Mouse (Mus musculus) embryonic facial prominence, embryonic 11.5 days (tissue): Measurements from ENCODE around the gene Slc22a13. TPM values are rescaled to one million over a fixed set of nuclear protein-coding genes. Genes with fewer than 3 reads are reported as not detected.
"Not testable (repeated sequence)": the region's sequence is repeated elsewhere in the genome, so short reads cannot be mapped to it uniquely, and the experiment has no call there.

Experiments
- ATAC-seq: fragments of 200-750 bp; cut with Nextera tagmentation; replicated peaks from 2 replicates; pipeline ENCODE4 v1.8.0; 2017; ENCODE audit warnings: low read depth; ENCODE audit not compliant: insufficient number of reproducible peaks, low FRiP score, low TSS enrichment
- DNase-seq: peaks from one replicate; pipeline ENCODE4 v3.0.0-alpha.2; 2015; ENCODE audit warnings: low spot score
- H3K27ac ChIP-seq: fragments of 300-500 bp; sonication (generic); replicated peaks from 2 replicates; pipeline ENCODE4 v1.5.1; 2014; ENCODE audit warnings: mild to moderate bottlenecking, low read depth, low read length, control low read depth
- H3K27me3 ChIP-seq: fragments of 300-500 bp; sonication (generic); 2 replicates; pipeline ENCODE4 v1.6.1; 2014; ENCODE audit warnings: mild to moderate bottlenecking, low read length, moderate library complexity, mixed read lengths; ENCODE audit not compliant: control insufficient read depth, insufficient read depth
- H3K36me3 ChIP-seq: fragments of 300-500 bp; sonication (generic); replicated peaks from 2 replicates; pipeline ENCODE4 v1.6.1; 2014; ENCODE audit warnings: low read depth, mild to moderate bottlenecking, low read length, moderate library complexity, mixed read lengths; ENCODE audit not compliant: control insufficient read depth, insufficient read depth
- H3K4me1 ChIP-seq: fragments of 300-500 bp; sonication (generic); 2 replicates; pipeline ENCODE4 v1.6.1; 2014; ENCODE audit warnings: low read length, mixed read lengths; ENCODE audit not compliant: control insufficient read depth, insufficient read depth
- H3K4me2 ChIP-seq: fragments of 300-500 bp; sonication (generic); 2 replicates; pipeline ENCODE4 v1.6.1; 2014; ENCODE audit warnings: low read depth, mild to moderate bottlenecking, control low read depth, low read length, moderate library complexity
- H3K4me3 ChIP-seq: fragments of 300-500 bp; sonication (generic); 2 replicates; pipeline ENCODE4 v1.5.1; 2014; ENCODE audit warnings: low read depth, low read length, control low read depth
- H3K9ac ChIP-seq: fragments of 300-500 bp; sonication (generic); replicated peaks from 2 replicates; pipeline ENCODE4 v1.6.1; 2014; ENCODE audit warnings: mild to moderate bottlenecking, control low read depth, low read length
- H3K9me3 ChIP-seq: fragments of 300-500 bp; sonication (generic); replicated peaks from 2 replicates; pipeline ENCODE4 v1.6.1; 2016; ENCODE audit warnings: mild to moderate bottlenecking, low read length, inconsistent platforms, mixed read lengths; ENCODE audit not compliant: control insufficient read depth
- WGBS: fragments of 180-500 bp; shearing (Covaris S2); extraction: QIAGEN DNeasy Blood & Tissue Kit; methylation state at CpG from one replicate; pipeline ENCODE4 v1.1.7; 2014; 5-methylcytosine and 5-hydroxymethylcytosine counted together
- polyA plus RNA-seq: library from polyadenylated mRNA; unstranded; fragments of >200 nt; fragmentation: Nextera tagmentation; extraction: Ambion mirVana; gene quantifications from 2 replicates; pipeline ENCODE4 v1.2.1, GENCODE M21; 2014

Slc22a13 gene
- polyA plus RNA-seq, 1 experiment from 2014 or later = not detected

DNA sequence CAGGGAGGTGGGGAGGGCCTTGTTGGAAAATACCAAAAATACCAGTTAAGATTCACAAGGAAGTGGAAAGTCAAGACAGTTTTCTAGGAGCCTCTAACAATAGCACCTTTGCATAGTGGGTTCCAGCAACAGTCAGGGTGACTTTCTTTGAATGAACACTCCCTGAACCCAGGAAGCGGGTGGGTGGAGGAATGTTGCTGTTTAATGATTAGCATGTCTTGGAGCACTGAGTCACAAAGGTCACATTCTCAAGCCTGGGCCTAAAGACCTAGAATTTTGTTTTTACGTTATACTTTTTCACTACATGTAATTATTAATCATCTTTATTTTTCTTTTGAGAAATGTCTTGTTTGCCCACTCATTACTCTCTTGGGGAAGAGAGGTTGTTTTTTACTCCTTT, 6.4 kb upstream of the Slc22a13 start:
- ATAC-seq, H3K36me3 ChIP-seq, H3K4me2 ChIP-seq, DNase-seq, H3K4me1 ChIP-seq, H3K27me3 ChIP-seq, H3K9me3 ChIP-seq, H3K4me3 ChIP-seq, H3K9ac ChIP-seq, H3K27ac ChIP-seq: not testable (repeated sequence)
- 89% methylated on average over 2 of the region's 2 CpGs for WGBS

DNA sequence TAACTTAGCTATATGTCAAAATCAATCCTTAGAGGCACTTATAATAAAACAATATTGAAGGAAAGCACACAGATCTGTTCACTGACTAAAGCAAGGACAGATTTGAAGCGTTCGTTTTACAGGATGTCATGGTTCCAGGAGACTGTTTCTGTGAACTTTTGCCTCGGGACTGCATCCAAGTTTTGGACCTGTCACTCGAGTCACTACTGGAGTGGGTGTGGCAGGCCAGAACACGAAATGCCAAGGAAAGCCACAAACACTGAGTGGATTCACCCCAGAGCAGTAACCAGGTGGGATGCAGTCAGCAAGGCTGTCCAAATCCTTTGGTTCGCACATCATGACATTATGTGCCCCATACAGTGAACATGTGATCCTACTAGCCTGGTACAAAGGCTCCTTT, 5.7 kb upstream of the Slc22a13 start:
- H3K27ac ChIP-seq = no peak overlapping the region
- DNase-seq = no peak
- no peak for ATAC-seq
- H3K4me1 ChIP-seq = no peaks in the 10 kb centered on the region
- no peak overlapping the region for H3K4me2 ChIP-seq
- no peaks in the 10 kb centered on the region for H3K27me3 ChIP-seq
- H3K36me3 ChIP-seq = no peaks in the 10 kb centered on the region
- 93% methylated on average over 6 of the region's 6 CpGs for WGBS
- no peak overlapping the region for H3K9ac ChIP-seq
- no peaks in the 10 kb centered on the region for H3K9me3 ChIP-seq
- H3K4me3 ChIP-seq = no peak overlapping the region

DNA sequence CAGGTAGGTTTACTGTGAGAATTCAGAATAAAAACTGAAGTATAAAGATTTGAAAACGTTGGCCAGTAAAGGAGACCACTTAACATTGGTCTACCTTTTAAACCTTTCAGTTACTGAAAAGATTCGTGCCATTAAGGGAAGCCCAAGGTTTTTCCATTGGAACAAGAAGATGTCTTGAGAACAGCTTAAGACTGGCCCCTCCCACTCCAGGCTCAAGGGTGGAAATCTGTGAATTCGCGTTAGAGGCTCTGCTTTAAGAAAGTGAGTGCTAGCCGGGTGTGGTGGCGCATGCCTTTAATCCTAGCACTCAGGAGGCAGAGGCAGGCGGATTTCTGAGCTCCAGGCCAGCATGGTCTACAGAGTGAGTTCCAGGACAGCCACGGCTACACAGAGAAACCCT, 4.1 kb upstream of the Slc22a13 start:
- H3K36me3 ChIP-seq = no peaks in the 10 kb centered on the region

DNA sequence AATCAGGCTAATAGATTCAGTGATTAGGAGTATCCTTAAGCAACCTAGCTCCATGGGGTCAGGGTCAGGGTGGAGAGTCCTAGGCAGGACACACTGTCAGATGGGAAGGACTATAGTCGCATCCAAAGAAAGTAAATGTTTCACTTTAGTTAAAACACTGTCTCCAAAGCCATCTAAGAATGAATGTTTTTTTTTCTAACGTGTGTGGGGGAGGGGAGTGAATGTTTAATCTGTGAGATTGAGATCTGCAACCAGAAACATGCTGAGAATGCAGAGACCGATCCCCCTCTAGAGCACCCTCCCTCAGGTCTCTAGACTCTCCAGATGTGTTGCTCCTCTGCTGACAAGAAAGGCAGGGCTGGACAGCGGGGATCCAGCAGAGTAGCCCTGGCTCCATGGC, 1.8 kb downstream of the Slc22a13 start:
- H3K27ac ChIP-seq = no peak overlapping the region
- H3K4me1 ChIP-seq = no peaks in the 10 kb centered on the region
- 69% methylated on average over 4 of the region's 4 CpGs for WGBS
- ATAC-seq (no peak), DNase-seq (no peak)
- no peak overlapping the region for H3K4me2 ChIP-seq
- H3K4me3 ChIP-seq = no peak overlapping the region
- no peaks in the 10 kb centered on the region for H3K27me3 ChIP-seq
- H3K9ac ChIP-seq = no peak overlapping the region
- H3K9me3 ChIP-seq = no peaks in the 10 kb centered on the region
- H3K36me3 ChIP-seq = no peaks in the 10 kb centered on the region

More for the DNA sequence above, 4.1 kb upstream of the Slc22a13 start:
- no peak for DNase-seq
- no peaks in the 10 kb centered on the region for H3K4me1 ChIP-seq
- H3K9me3 ChIP-seq = no peaks in the 10 kb centered on the region
- H3K4me2 ChIP-seq = no peak overlapping the region
- no peak overlapping the region for H3K27ac ChIP-seq
- no peak overlapping the region for H3K9ac ChIP-seq
- H3K4me3 ChIP-seq = no peak overlapping the region
- 74% methylated on average over 8 of the region's 8 CpGs for WGBS
- H3K27me3 ChIP-seq = no peaks in the 10 kb centered on the region
- no peak for ATAC-seq

DNA sequence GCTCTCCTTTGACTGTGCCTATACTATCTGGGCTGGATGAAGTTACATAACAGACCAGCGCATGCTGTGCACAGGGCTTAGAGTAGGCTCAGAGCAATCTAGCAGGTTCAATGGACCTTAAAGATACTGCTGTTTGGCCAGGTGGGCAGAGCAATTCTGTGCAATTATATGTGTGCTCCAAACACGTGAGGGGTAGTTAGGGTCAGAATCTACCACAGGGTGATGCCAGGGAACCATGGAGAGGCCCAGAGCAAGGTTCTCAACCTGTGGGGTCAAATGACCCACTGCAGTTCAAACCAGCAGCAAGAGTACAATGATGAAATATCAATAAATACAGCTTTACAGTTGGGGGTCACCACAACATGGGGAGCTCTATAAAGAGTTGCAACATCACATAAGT, 2.2 kb downstream of the Slc22a13 start:
- no peak for DNase-seq
- no peak overlapping the region for H3K27ac ChIP-seq
- H3K4me2 ChIP-seq = no peak overlapping the region
- 80% methylated on average over 2 of the region's 2 CpGs for WGBS
- ATAC-seq = no peak
- H3K4me1 ChIP-seq = no peaks in the 10 kb centered on the region
- H3K9ac ChIP-seq = no peak overlapping the region
- no peaks in the 10 kb centered on the region for H3K9me3 ChIP-seq
- no peaks in the 10 kb centered on the region for H3K36me3 ChIP-seq
- no peaks in the 10 kb centered on the region for H3K27me3 ChIP-seq
- no peak overlapping the region for H3K4me3 ChIP-seq

DNA sequence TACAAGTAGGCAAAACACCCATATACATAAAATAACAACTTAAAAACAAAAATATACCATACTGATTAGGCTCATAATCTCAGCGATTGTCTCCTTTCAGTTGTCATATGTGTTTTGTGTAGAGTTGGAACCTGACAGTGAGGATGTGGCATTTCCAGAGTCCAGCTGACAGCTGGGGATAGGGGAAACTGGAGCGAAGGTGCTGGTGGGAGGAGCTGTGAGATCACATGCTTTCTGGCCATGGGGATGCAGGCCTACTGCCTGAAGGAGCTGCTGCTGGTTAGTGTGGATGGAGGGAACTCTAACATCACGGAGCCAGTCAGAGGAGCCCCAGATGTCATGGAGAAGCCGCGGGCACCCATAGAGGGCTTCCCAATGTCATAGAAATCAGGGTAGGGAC, 3.1 kb downstream of the Slc22a13 start:
- no peak overlapping the region for H3K4me2 ChIP-seq
- no peak for ATAC-seq
- DNase-seq = no peak
- H3K36me3 ChIP-seq = no peaks in the 10 kb centered on the region
- WGBS = 90% methylated on average over 5 of the region's 5 CpGs
- H3K9me3 ChIP-seq = no peaks in the 10 kb centered on the region
- H3K4me1 ChIP-seq = no peaks in the 10 kb centered on the region
- H3K27ac ChIP-seq = no peak overlapping the region
- no peak overlapping the region for H3K9ac ChIP-seq
- no peaks in the 10 kb centered on the region for H3K27me3 ChIP-seq
- no peak overlapping the region for H3K4me3 ChIP-seq

DNA sequence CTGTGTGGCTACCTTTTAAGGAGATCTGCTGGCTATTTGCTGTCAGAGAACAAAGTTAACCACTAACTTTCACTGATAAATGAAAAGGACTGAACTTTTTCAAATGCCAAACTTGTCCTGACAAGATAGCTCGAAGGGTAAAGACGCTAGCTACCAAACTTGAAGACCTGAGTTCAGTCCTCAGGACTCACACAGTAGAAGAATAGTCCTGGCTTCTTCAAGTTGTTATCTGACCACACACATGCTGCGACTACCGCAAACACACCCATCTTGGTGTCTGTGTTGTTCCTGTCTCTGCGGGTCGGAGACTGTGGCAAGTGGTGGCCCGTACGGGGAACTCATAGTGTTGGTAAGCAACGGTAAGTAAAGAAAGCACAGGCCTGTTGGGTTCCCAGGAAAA, 5.3 kb downstream of the Slc22a13 start:
- ATAC-seq = no peak
- no peaks in the 10 kb centered on the region for H3K9me3 ChIP-seq
- no peaks in the 10 kb centered on the region for H3K36me3 ChIP-seq
- no peak overlapping the region for H3K4me3 ChIP-seq
- 98% methylated on average over 9 of the region's 9 CpGs for WGBS
- no peak overlapping the region for H3K27ac ChIP-seq
- H3K4me1 ChIP-seq = no peaks in the 10 kb centered on the region
- H3K9ac ChIP-seq = no peak overlapping the region
- H3K27me3 ChIP-seq = no peaks in the 10 kb centered on the region
- H3K4me2 ChIP-seq = no peak overlapping the region
- no peak for DNase-seq

DNA sequence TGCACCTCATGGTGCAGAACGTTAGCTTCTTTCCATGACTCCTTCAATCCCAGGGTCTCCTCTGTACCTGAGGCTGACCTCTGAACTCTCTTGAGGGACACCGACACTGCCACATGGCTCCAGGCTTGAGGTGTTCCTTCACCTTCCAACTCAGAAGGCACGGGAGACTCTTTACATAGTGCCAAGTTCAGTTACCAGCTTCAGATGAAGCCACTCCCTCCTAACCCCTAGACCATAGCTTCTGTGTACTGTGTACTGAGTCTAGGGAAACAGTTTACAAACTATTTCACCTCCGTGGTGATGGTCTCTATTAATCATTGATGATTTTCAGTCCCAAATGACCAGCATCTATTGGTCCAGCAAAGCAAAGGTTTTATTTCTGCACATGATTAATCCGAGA, 7.2 kb downstream of the Slc22a13 start:
- ATAC-seq (no peak), DNase-seq (no peak)
- Histone ChIP-seq H3K9ac (no peak overlapping the region), H3K27me3 (no peaks in the 10 kb centered on the region), H3K9me3 (no peaks in the 10 kb centered on the region), H3K4me2 (no peak overlapping the region), H3K36me3 (no peaks in the 10 kb centered on the region), H3K27ac (no peak overlapping the region), H3K4me3 (no peak overlapping the region), H3K4me1 (no peaks in the 10 kb centered on the region)
- whole genome bisulfite sequencing = 88% methylated on average over 5 of the region's 5 CpGs
